Mouse (Mus musculus) c-Kit-positive CD71-positive TER-119-positive erythroid progenitor cells, embryonic 14.5 days (primary cell): ENCODE results near the gene Klrb1c.
A peak's percentile ranks its signal among the peaks of the same experiment; 100 is the strongest.
"Not testable (repeated sequence)": the region's sequence is repeated elsewhere in the genome, so short reads cannot be mapped to it uniquely, and the experiment has no call there.

Experiments
- DNase-seq: peaks from one replicate; pipeline ENCODE4 v3.0.0-alpha.2; 2013; ENCODE audit warnings: low spot score

Gene Klrb1c

DNA sequence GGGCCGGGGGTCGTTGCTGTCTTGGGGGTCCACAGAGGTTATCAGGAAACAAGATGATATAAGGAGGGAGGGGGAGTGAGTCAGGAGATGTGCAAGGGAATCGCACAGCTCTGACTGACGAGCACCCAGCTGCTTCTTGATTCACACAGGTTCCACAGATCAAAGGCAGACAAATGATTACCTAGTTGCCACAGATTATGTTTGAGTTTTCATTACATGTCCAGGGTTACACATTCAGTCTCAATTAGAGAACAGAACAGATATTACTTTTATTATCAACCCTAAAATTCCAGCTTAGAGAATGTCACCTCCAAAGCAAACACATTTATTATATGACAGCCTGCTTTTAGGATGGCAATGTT, 33.6 kb downstream of the Klrb1c start:
- DNase-seq: not testable (repeated sequence)

DNA sequence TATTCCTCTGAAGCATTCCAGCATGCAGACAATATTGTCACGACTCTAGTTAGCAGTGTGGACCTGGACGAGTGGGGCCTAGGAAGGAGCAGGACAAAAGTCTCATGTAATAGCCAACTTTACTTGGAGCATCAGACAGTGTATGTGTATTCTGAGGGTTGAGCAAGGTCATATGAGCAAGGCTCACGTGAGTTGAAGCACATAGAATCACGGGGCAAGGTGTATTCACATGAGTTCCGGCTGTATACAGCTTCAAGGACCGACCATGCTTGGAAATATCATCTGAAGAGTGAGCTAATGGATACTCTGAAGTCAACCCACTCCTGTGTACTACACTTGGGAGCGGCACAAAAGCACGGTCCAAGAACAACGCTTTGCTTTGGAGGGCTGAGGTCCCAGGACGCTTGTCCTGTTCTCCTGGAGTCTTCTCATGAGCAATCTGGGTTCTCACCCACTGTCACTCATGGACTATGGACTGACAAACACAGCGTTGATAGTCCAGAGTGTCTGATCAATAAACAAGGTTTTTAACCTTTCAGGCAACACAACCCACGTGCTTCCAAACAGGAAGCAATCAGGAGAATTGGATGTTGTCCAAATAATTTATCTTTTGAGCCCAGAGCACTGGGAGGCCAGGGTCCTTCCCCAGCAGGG, 34.1 kb downstream of the Klrb1c start:
- not testable (repeated sequence) for DNase-seq

DNA sequence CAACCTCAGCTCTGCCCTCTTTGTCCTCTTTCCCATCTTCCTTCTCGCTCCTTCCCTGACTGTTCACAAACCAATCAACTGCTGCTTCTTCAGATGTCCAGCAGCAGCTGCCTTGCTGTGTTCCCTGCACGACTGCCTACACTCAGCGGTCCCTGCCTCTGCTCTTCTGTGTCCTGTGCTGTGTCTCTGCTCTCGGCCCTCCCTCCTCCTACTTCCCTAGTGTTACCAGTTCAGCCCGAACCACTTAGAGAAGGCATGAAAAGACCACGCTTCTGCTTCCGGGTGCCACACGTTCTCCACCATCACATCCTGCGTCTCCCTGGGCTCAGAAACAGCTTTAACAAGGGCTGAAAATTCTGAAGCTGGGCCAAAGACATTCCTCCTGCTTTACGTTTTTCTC, 34.8 kb downstream of the Klrb1c start:
- DNase-seq: not testable (repeated sequence)

DNA sequence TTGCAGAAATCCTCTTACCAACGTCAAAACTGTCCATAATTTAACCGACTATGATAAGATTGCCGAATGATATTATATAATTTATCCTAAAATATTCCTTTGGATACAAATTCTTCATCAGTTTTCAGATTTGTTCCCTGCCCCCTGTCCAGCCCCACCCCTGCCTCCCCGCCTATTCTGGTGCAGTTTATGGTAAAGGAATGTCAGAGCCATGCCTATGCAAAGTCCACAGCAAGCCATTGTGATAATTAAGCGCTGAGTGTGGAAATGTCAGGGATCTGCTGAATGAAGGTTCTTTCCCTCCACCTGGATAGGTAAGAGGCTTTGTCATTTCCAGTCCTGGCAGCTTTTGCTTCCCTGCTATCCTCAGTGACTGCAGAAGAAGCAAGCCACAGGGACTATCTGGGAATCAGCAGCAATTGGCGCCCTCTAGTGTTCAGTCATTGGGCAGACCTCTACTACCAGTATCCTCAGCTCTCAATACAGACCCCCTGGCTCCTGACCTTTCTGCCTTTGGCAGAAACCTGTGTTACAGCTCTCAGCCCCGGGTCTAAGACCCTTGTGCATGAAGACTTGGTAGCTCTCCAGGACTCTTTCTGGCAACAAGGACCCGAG, 35.3 kb downstream of the Klrb1c start:
- peak; percentile 36 for DNase-seq

DNA sequence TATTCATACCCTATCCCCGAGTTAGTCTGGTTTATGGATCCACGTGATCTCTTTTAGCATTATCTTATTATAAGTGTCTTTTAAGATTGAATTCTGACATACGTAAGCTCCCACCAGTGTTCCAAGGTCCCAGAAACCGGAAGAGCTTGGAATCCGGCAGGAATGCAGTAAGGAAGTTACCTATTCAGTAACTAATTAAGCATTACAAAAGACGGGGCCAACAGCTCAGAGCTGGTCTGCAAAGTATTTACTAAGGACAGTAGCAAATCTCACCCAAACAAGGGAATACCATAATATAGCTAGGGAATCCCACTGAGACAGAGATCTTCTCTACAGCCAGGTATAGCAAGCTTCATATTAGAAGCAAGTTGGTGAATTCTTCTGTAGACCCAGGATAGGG, 42.0 kb downstream of the Klrb1c start:
- not testable (repeated sequence) for DNase-seq

DNA sequence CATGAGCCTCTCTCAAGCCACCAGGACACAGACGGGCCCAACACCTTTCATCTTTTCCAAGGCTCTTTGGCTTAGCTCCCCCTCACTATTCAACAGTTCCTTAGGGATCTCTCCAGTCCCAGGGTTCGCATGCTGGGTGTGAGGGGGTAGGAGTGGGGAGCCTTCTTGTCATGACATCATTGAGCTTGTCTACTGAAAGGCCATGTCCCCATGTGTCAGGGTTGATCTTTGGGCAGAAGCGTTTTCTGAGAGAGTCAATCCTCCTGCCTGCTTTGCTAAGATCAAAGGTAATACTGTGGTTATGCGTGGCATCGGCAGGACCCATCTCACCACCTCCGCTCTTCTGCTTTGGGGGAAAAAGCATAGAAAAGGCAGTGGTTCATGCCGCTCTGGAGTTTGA, 51.6 kb downstream of the Klrb1c start:
- DNase-seq: no peak

DNA sequence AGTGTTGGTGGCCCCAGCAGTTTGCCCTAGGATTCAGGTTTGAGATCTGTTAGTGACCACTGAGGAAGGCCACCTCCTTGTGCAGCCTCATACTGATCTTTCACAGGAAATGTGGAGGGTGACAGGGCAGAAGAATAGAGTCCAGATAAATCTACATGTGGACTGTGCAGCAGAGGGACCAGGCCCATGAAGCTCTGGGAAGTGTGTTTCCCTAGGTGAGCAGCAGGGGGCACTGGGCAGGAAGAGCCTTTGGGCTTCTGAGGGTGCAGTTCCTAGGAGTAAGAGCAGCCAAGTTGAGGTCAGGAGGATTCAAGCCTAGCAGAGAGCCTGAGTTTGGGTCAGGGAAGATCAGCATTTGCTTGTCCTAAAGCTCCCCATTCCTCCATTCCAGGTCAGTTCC, 52.9 kb downstream of the Klrb1c start:
- DNase-seq: peak; percentile 9

DNA sequence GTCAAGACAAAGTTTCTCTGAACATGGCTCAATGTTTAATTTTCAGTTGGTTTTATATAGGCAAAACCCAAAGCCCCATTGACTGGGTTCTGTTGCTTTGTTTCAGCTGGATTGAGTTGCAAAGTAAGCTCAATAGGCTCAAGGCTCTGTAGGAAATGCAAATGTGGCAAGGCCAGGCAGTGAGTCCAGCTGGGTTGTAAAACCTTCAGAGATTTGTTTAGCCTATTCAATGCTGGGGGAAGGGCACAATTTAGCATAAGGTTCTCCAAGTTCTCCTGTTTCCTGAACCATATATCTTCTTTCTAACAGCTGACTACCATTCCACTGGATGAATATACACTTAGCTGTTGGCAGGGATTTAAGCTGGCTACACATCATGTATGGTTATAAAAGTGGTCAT, 54.1 kb downstream of the Klrb1c start:
- no peak for DNase-seq

DNA sequence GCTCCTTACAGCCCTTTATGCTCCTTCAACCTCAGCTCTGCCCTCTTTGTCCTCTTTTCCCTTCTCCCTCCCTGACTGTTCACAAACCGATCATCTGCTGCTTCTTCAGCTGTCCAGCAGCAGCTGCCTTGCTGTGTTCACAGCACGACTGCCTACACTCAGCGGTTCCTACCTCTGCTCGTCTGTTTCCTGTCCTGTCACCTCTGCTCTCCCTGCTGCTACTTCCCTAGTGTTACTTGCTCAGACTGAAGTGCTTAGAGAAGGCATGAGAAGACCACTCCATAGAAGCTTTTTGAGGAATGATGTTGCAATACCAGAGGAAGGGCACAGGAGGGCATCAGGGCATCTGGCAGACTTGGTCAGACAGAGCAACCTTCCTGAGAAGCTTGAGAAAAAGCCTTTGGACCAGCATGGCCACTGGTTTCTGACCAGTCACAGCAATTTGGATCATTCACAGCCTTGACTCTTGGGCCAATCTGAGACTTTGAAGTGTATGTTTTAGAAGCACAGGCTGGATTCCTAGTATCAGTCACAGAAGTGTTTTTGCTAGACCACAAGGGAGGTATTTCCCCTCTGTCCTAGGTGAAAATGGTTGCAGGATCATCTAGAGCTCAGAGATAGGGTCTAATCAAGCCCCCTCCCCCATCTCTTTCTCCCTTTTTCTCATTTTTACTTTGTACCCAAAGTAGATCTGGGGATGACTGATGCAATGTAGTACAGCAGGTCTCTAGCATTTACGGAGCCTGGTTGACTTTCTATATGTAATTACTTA, 54.9 kb downstream of the Klrb1c start:
- no peak for DNase-seq

DNA sequence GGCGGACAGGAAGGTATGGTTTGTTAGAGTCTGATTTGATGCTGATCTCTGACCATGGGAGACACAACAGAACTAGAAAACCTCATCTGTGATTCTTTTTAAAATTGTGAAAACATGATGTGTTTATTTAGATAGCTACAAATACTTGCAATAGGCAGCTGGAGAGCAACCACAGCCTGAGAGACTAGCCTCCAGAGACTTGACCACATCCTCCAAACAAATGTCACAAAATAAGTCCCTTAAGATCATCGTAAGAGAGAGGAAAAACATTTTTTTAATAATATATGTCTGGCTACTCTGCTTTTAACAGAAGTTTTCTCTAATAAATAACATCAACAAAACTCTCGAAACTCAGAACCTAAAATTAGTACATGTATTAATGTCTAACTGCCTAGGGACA, 57.0 kb downstream of the Klrb1c start:
- no peak for DNase-seq
